ENCODE assay signal across 8 mouse cellular contexts in the genomic region with DNA sequence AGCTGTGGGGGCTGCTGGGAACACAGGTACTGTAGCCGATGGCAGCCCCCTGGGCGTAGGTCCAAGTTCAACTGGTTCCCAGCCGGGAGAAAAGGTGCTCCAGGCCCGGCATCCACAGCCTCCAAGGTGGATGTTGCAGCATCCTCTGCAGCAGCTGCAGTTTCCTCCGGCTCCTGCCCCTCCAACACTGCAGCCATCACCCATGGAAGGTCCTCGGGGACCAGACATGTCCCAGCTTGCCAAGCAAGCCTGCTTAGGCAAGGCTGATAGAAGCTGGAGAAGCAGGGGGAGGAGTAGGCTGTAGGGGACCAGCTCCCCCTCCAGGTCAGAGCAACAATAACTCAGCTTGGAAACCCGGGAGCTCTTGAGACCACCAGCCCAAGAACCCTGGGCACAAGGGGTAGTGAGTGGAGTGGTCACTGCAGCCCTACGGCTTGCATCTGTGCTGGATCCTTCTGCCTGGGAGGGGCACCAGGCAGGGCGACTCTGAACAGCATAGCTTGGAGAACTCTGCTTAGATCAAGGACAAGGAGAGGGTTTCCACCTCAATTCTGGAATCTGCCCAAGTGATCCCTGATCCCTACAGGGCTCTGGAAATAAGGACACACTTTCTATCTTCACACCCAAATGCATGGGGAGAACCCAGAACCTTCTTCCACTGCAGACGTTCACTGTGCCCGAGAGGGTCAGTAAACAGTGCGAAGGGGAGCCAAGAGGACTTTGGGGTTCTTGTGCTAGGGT. TPM values are rescaled to one million over a fixed set of nuclear protein-coding genes. Genes with fewer than 3 reads are reported as not detected.
DNase-seq lines count a peak whose midpoint lies in the region; ATAC-seq lines count a peak whose summit lies in the region.

No protein-coding gene starts in this region.

- peaks cover 28% of the 10 kb centered on the region for H3K36me3 ChIP-seq in heart, embryonic 14.5 days (ENCODE audit: control insufficient read depth, insufficient read depth, low read length)
- peaks cover 29% of the 10 kb centered on the region for H3K36me3 ChIP-seq in liver, embryonic 11.5 days (ENCODE audit: control insufficient read depth, insufficient read depth, low read length)
- peaks cover 12% of the 10 kb centered on the region; the same call in 1 of the 2 replicates for H3K36me3 ChIP-seq in stomach, embryonic 14.5 days (ENCODE audit: control insufficient read depth, insufficient read depth, low read length)

- peak overlapping the region; percentile 77 for H3K9ac ChIP-seq in heart, embryonic 14.5 days (ENCODE audit: low read length)
- H3K9ac ChIP-seq in liver, embryonic 11.5 days (ENCODE audit: low read depth, low read length), result peak overlapping the region; percentile 78
- H3K9ac ChIP-seq in stomach, embryonic 14.5 days (replicated peaks; ENCODE audit: low read depth, low read length), result peak overlapping the region; percentile 60

- H3K4me2 ChIP-seq in heart, embryonic 14.5 days (ENCODE audit: low read length), result peak overlapping the region; percentile 96
- peak overlapping the region; percentile 90 for H3K4me2 ChIP-seq in liver, embryonic 11.5 days
- H3K4me2 ChIP-seq in stomach, embryonic 14.5 days (replicated peaks; ENCODE audit: low read depth, low read length), result peak overlapping the region; percentile 65

- 21% methylated on average over 12 of the region's 12 CpGs for WGBS in heart, embryonic 14.5 days
- WGBS in liver, embryonic 11.5 days, result 26% methylated on average over 12 of the region's 12 CpGs
- WGBS in stomach, embryonic 14.5 days, result 13% methylated on average over 12 of the region's 12 CpGs

- H3K9me3 ChIP-seq in heart, embryonic 14.5 days (ENCODE audit: control insufficient read depth, low read length), result no peaks in the 10 kb centered on the region
- no peaks in the 10 kb centered on the region for H3K9me3 ChIP-seq in liver, embryonic 11.5 days (ENCODE audit: control insufficient read depth, low read length)
- H3K9me3 ChIP-seq in stomach, embryonic 14.5 days (ENCODE audit: control insufficient read depth, low read depth, low read length), result no peaks in the 10 kb centered on the region

- H3K27ac ChIP-seq in heart, embryonic 14.5 days (replicated peaks in 1 of 2; ENCODE audit: control insufficient read depth in 1 of 2, insufficient read depth in 1 of 2, low read depth in 2 of 2, low read length in 2 of 2), result peak overlapping the region; percentile 34 to 41; a peak in 2 of 4 replicates
- peak overlapping the region; percentile 60; the same call in 1 of the 2 replicates for H3K27ac ChIP-seq in liver, embryonic 11.5 days (ENCODE audit: low read depth, low read length)
- H3K27ac ChIP-seq in stomach, embryonic 14.5 days (ENCODE audit: low read length), result peak overlapping the region; percentile 63; the same call in 1 of the 2 replicates

- H3K4me3 ChIP-seq in heart, embryonic 14.5 days (ENCODE audit: control insufficient read depth in 1 of 2, insufficient read depth in 1 of 2, low read depth in 1 of 2, low read length in 2 of 2), result peak overlapping the region; percentile 50 to 68
- peak overlapping the region; percentile 65 for H3K4me3 ChIP-seq in liver, embryonic 11.5 days (ENCODE audit: low read depth, low read length)
- peak overlapping the region; percentile 42 for H3K4me3 ChIP-seq in stomach, embryonic 14.5 days (ENCODE audit: low read depth, low read length)

- peaks cover 20 to 21% of the 10 kb centered on the region in 2 experiments for H3K4me1 ChIP-seq in heart, embryonic 14.5 days (ENCODE audit: control insufficient read depth in 2 of 2, insufficient read depth in 2 of 2, low read length in 2 of 2)
- peaks cover 20% of the 10 kb centered on the region for H3K4me1 ChIP-seq in liver, embryonic 11.5 days (replicated peaks; ENCODE audit: control insufficient read depth, insufficient read depth, low read length)
- H3K4me1 ChIP-seq in stomach, embryonic 14.5 days (ENCODE audit: control insufficient read depth, insufficient read depth, low read length), result peaks cover 19% of the 10 kb centered on the region

- no peaks in the 10 kb centered on the region for H3K27me3 ChIP-seq in heart, embryonic 14.5 days (ENCODE audit: control insufficient read depth, insufficient read depth, low read length)
- H3K27me3 ChIP-seq in liver, embryonic 11.5 days (replicated peaks; ENCODE audit: control insufficient read depth, insufficient read depth, low read length), result no peaks in the 10 kb centered on the region
- no peaks in the 10 kb centered on the region for H3K27me3 ChIP-seq in stomach, embryonic 14.5 days (ENCODE audit: control insufficient read depth, insufficient read depth, low read length)

- ATAC-seq in heart, embryonic 14.5 days (ENCODE audit: insufficient number of reproducible peaks, insufficient read depth, low FRiP score, low read depth), result no peak
- ATAC-seq in liver, embryonic 11.5 days (replicated peaks; ENCODE audit: low FRiP score), result peak; percentile 30
- ATAC-seq in stomach, embryonic 14.5 days (ENCODE audit: insufficient number of reproducible peaks, insufficient read depth, low FRiP score, low read depth), result peak; percentile 10; the same call in 1 of the 2 replicates

- DNase-seq in frontal cortex, postnatal 10 days (ENCODE audit: low spot score in 2 of 2), result peak; percentile 10 to 16
- no peak for DNase-seq in frontal cortex, postnatal 14 days (ENCODE audit: low spot score in 2 of 2)
- DNase-seq in 3T3-L1 (ENCODE audit: low read depth, low spot score), result peak; percentile 68
- DNase-seq in cerebellum, adult 9-10 months, result peak; percentile 55
- no peak for DNase-seq in liver, embryonic 11.5 days (ENCODE audit: low spot score)
- no peak for DNase-seq in layer of hippocampus, adult 8-10 months (ENCODE audit: low spot score in 2 of 2)

RNA-seq across cellular contexts. Expression of gene Pidd1, which starts 0.6 kb away (rescaled TPM):
- polyA plus RNA-seq in heart, embryonic 14.5 days (2014; fragmentation: Nextera tagmentation; extraction: Ambion mirVana), result 6.1 and 7.1 TPM in 2 replicates
- polyA plus RNA-seq in liver, embryonic 11.5 days (2014; fragmentation: Nextera tagmentation; extraction: Ambion mirVana), result 22.5 and 22.7 TPM in 2 replicates
- 8.5 and 10.1 TPM in 2 replicates for polyA plus RNA-seq in stomach, embryonic 14.5 days (2014; fragmentation: Nextera tagmentation; extraction: Ambion mirVana)
- total RNA-seq in layer of hippocampus, adult 8-10 months (2022), result 1 to 10 TPM; 1.1 to 2.0 (median 1.5) TPM

RNA-seq across cellular contexts. Expression of gene Rplp2, which starts 3.9 kb away (rescaled TPM):
- 874 and 975 TPM in 2 replicates for polyA plus RNA-seq in heart, embryonic 14.5 days (2014; fragmentation: Nextera tagmentation; extraction: Ambion mirVana)
- 1,652 and 1,836 TPM in 2 replicates for polyA plus RNA-seq in liver, embryonic 11.5 days (2014; fragmentation: Nextera tagmentation; extraction: Ambion mirVana)
- 1,504 and 1,535 TPM in 2 replicates for polyA plus RNA-seq in stomach, embryonic 14.5 days (2014; fragmentation: Nextera tagmentation; extraction: Ambion mirVana)
- 100 to 1,000 TPM; 490 to 734 (median 578) TPM for total RNA-seq in layer of hippocampus, adult 8-10 months (2022)

RNA-seq across cellular contexts. Expression of gene Slc25a22, which starts 5.6 kb away (rescaled TPM):
- polyA plus RNA-seq in heart, embryonic 14.5 days (2014; fragmentation: Nextera tagmentation; extraction: Ambion mirVana), result 13.0 and 13.3 TPM in 2 replicates
- polyA plus RNA-seq in liver, embryonic 11.5 days (2014; fragmentation: Nextera tagmentation; extraction: Ambion mirVana), result 36.9 and 39.4 TPM in 2 replicates
- 31.5 and 34.0 TPM in 2 replicates for polyA plus RNA-seq in stomach, embryonic 14.5 days (2014; fragmentation: Nextera tagmentation; extraction: Ambion mirVana)
- 100 to 1,000 TPM; 295 to 343 (median 318) TPM for total RNA-seq in layer of hippocampus, adult 8-10 months (2022)

RNA-seq across cellular contexts. Expression of gene Pnpla2, which starts 11.7 kb away (rescaled TPM):
- 48.7 and 49.0 TPM in 2 replicates for polyA plus RNA-seq in heart, embryonic 14.5 days (2014; fragmentation: Nextera tagmentation; extraction: Ambion mirVana)
- 23.4 and 23.7 TPM in 2 replicates for polyA plus RNA-seq in liver, embryonic 11.5 days (2014; fragmentation: Nextera tagmentation; extraction: Ambion mirVana)
- 21.7 and 26.0 TPM in 2 replicates for polyA plus RNA-seq in stomach, embryonic 14.5 days (2014; fragmentation: Nextera tagmentation; extraction: Ambion mirVana)
- total RNA-seq in layer of hippocampus, adult 8-10 months (2022), result 10 to 100 TPM; 23.0 to 31.8 (median 24.3) TPM

RNA-seq across cellular contexts. Expression of gene Cend1, which starts 14.0 kb away (rescaled TPM):
- 1.6 and 2.1 TPM in 2 replicates for polyA plus RNA-seq in heart, embryonic 14.5 days (2014; fragmentation: Nextera tagmentation; extraction: Ambion mirVana)
- polyA plus RNA-seq in liver, embryonic 11.5 days (2014; fragmentation: Nextera tagmentation; extraction: Ambion mirVana), result 0.16 and 0.27 TPM in 2 replicates
- 1.8 and 1.9 TPM in 2 replicates for polyA plus RNA-seq in stomach, embryonic 14.5 days (2014; fragmentation: Nextera tagmentation; extraction: Ambion mirVana)
- total RNA-seq in layer of hippocampus, adult 8-10 months (2022), result 100 to 1,000 TPM; 248 to 286 (median 272) TPM

Comparison
In these comparisons a context has a peak if more than half of its experiments do, and no peak if none do; other contexts are left out.
1. DNase-seq: peak in frontal cortex, postnatal 10 days (2 of 2), 3T3-L1 (single experiment) and cerebellum, adult 9-10 months (single experiment); none in frontal cortex, postnatal 14 days (0 of 2), liver, embryonic 11.5 days (single experiment) and layer of hippocampus, adult 8-10 months (0 of 2).
2. Peak in every context shown above with its lines, with median percentiles within 50 percentile points of each other: H3K27ac ChIP-seq, H3K4me2 ChIP-seq, H3K4me3 ChIP-seq and H3K9ac ChIP-seq.